Mouse (Mus musculus) liver, embryonic 14.5 days (tissue): ENCODE data around the gene Fgfr2.

Experiments used
- CTCF ChIP-seq: IDR thresholded peaks from 2 replicates; pipeline ENCODE4 v1.5.1; 2016; ENCODE audit warnings: antibody characterized with exemption, low read depth, control low read depth
- EP300 ChIP-seq: IDR thresholded peaks from 2 replicates; pipeline ENCODE4 v1.6.1; 2016; ENCODE audit warnings: antibody characterized with exemption, low read depth

GRCm38 (mm10) chr7:132105326-132105725 is 1017.8 kb downstream of the Fgfr2 start:
- no peak for TF ChIP-seq EP300
- TF ChIP-seq CTCF: no peak
